Mouse (Mus musculus) testis, adult 10 weeks (tissue): ENCODE measurements around the gene Fxyd3. TPM values are rescaled to one million over a fixed set of nuclear protein-coding genes. Genes with fewer than 3 reads are reported as not detected.

Experiments
- polyA plus RNA-seq: library from polyadenylated mRNA; stranded (reverse); fragments of 350-450 nt; fragmentation: Illumina TruSeq; extraction: RNeasy Lipid Tissue Mini Kit (QIAGEN cat#74804); gene quantifications from one replicate; pipeline ENCODE4 v1.2.3, GENCODE M21; 2014; ENCODE audit warnings: low read depth, low replicate concordance

Fxyd3 gene
- polyA plus RNA-seq = not detected

DNA sequence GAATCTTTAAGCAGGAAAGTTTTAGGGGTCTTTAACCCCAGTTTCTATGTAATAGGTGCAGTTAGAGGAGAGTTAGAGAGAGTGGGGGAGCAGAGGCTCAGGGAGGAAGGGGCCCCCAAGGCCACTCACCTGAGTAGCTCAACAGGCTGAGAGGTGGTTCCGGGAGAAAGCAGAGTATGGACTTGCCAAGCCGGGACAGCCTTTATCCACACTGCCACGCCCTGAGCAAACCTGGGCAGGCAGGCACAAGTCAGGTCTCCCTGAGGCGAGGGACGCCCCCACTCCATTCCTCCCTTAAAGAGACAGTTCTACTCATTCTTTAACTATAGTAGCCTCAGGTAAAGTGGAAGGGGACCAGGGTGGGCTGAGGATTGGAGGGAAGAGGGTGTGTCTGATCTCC, at the start of gene Fxyd3:
TSS of gene Fxyd3 (minus strand) at position 213 of the 400 bp plus-strand sequence.

DNA sequence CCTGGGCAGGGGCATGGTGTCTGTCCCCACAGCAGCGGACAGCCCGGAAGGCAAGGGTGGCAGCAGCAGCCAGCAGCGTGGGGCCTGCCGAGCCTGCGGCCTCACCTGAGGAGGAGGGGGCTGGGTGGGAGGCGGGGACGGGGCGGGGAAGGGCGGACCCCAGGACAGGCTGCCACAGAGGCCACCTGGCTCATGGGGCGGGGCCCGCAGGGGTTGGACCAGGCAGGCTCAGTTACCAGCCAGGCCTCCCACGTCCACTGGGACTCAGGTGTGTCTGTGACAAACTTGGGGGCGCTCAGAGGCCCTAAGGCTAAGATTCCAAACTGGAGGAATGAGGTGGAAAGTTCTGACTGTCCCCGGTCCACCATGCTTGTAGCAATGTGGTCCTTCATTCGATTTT, 38.7 kb upstream of the Fxyd3 start, which contains the start of gene Hpn:
TSS of gene Hpn (minus strand) at position 109 of the 400 bp plus-strand sequence.

GRCm38 (mm10) chr7:31059108-31059507, 17.4 kb downstream of the Fxyd3 start, which contains the start of gene Lgi4:
Gene Lgi4, plus strand, starts transcription at chr7:31059342.

DNA sequence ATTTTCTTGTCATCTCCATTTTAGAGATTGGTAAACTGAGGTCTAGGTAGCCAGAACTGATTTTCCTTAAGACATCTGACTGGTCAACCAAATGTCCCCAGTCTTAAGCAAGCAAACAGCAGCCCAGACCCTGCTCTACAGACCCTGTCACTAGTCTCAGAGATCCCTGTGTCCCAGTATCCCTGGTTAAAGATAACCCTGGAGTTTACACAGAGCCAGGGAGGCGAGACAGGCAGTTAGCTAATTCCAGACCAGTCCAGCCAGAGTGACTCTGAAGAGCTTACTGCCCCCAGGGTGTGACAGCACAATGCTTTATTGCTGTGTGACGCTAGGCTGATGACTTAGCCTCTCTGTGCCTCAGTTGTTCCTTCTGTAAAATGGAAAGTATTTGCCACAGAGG, 19.4 kb downstream of the Fxyd3 start, which contains the start of gene Fxyd1:
TSS of gene Fxyd1 (minus strand) at position 129 of the 400 bp plus-strand sequence.

GRCm38 (mm10) chr7:31051321-31052021, 25.0 kb downstream of the Fxyd3 start, which contains the start of gene Fxyd7:
Gene Fxyd7, minus strand, starts transcription at chr7:31051467.

GRCm38 (mm10) chr7:31042431-31042910, 34.0 kb downstream of the Fxyd3 start, which contains the start of gene Fxyd5:
Gene Fxyd5, minus strand, starts transcription at chr7:31042481.

Other genes starting within 250 kb of the Fxyd3 start
- gene Ffar3, start 220.5 kb downstream of the Fxyd3 start, polyA plus RNA-seq = not detected
- 0.17 TPM for gene Ffar1, start 215.1 kb downstream of the Fxyd3 start, polyA plus RNA-seq
- gene Cd22, start 196.4 kb downstream of the Fxyd3 start, polyA plus RNA-seq = not detected
- 0.95 TPM for gene Mag, start 161.8 kb downstream of the Fxyd3 start, polyA plus RNA-seq
- gene Hamp2, start 152.0 kb downstream of the Fxyd3 start, polyA plus RNA-seq = not detected
- gene Hamp, start 132.7 kb downstream of the Fxyd3 start, polyA plus RNA-seq = not detected
- gene Usf2, start 119.9 kb downstream of the Fxyd3 start, polyA plus RNA-seq = 16.6 TPM
- 0.92 TPM for gene Lsr, start 103.2 kb downstream of the Fxyd3 start, polyA plus RNA-seq
- 177 TPM for gene Fam187b, start 102.9 kb downstream of the Fxyd3 start, polyA plus RNA-seq
- 1.5 TPM for gene Fxyd5, start 34.2 kb downstream of the Fxyd3 start, polyA plus RNA-seq
- gene Fxyd7, start 25.2 kb downstream of the Fxyd3 start, polyA plus RNA-seq = not detected
- gene Fxyd1, start 19.5 kb downstream of the Fxyd3 start, polyA plus RNA-seq = 4.5 TPM
- 0.70 TPM for gene Lgi4, start 17.4 kb downstream of the Fxyd3 start, polyA plus RNA-seq
- gene Hpn, start 38.6 kb upstream of the Fxyd3 start, polyA plus RNA-seq = not detected
- gene Scn1b, start 50.3 kb upstream of the Fxyd3 start, polyA plus RNA-seq = not detected
- 4.0 TPM for gene Gramd1a, start 79.2 kb upstream of the Fxyd3 start, polyA plus RNA-seq
- gene Scgb2b2, start 213.8 kb upstream of the Fxyd3 start, polyA plus RNA-seq = not detected
- not detected for gene Scgb1b2, start 215.1 kb upstream of the Fxyd3 start, polyA plus RNA-seq